Mouse (Mus musculus): ENCODE data around the gene Pip4k2b. TPM values are rescaled to one million over a fixed set of nuclear protein-coding genes. Genes with fewer than 3 reads are reported as not detected.

Gene Pip4k2b
- total RNA-seq, 2 experiments from 2014 or later: 38.9 to 45.0 TPM

- DNase-seq: no peak
Observed at GRCm38 (mm10) chr11:97666221-97666620, 78.3 kb downstream of the Pip4k2b start.

GRCm38 (mm10) chr11:97665431-97665830 lies 79.1 kb downstream of the Pip4k2b start:
- no peak for DNase-seq

Small RNA genes within 50 kb of the gene (microRNA-seq; reads per million reads assigned to microRNA genes)
- 0 reads per million in 2 experiments for gene Mir6927 (ENCODE audit: borderline replicate concordance in 2 of 2)
- 0 reads per million in 2 experiments for gene Mir8102 (ENCODE audit: borderline replicate concordance in 2 of 2)

Other genes with a start within 250 kb of the Pip4k2b start
- gene 4933428G20Rik, start 244.4 kb downstream of the Pip4k2b start, total RNA-seq (2021): not detected
- under 1 TPM; 0.43 to 0.49 TPM for gene Srcin1, start 168.5 kb downstream of the Pip4k2b start, total RNA-seq (2021)
- gene Epop, start 115.0 kb downstream of the Pip4k2b start, total RNA-seq (2021): 1 to 10 TPM; 1.2 to 1.6 TPM
- gene Mllt6, start 81.3 kb downstream of the Pip4k2b start, total RNA-seq (2021): 10 to 100 TPM; 33.0 to 40.5 TPM
- 100 to 1,000 TPM; 109 to 113 TPM for gene Cisd3, start 58.9 kb downstream of the Pip4k2b start, total RNA-seq (2021)
- 1 to 10 TPM; 2.4 to 3.3 TPM for gene Pcgf2, start 44.2 kb downstream of the Pip4k2b start, total RNA-seq (2021)
- gene Psmb3, start 41.3 kb downstream of the Pip4k2b start, total RNA-seq (2021): 100 to 1,000 TPM; 128 TPM
- 1 to 10 TPM; 4.9 to 6.4 TPM for gene Cwc25, start 21.9 kb upstream of the Pip4k2b start, total RNA-seq (2021)
- gene 1700001P01Rik, start 31.2 kb upstream of the Pip4k2b start, total RNA-seq (2021): not detected
- gene Rpl23, start 37.7 kb upstream of the Pip4k2b start, total RNA-seq (2021): 100 to 1,000 TPM; 379 to 436 TPM
- gene Lasp1, start 54.3 kb upstream of the Pip4k2b start, total RNA-seq (2021): 10 to 100 TPM; 18.3 to 21.9 TPM
- gene B230217C12Rik, start 96.1 kb upstream of the Pip4k2b start, total RNA-seq (2021): under 1 TPM; 0.48 to 0.67 TPM
- gene Fbxo47, start 139.4 kb upstream of the Pip4k2b start, total RNA-seq (2021): under 1 TPM; 0.11 to 0.15 TPM
- gene Plxdc1, start 241.7 kb upstream of the Pip4k2b start, total RNA-seq (2021): 1 to 10 TPM; 3.1 TPM